Mouse (Mus musculus) kidney, adult 18-20 months (tissue): ENCODE measurements at regions not wholly inside any gene's neighbourhood (a gene's known extent, or its start where the extent isn't known, plus 50 kb on each side); places are given as distances from the start of the nearest gene placed in this dataset.
"Not testable (repeated sequence)": the region's sequence is repeated elsewhere in the genome, so short reads cannot be mapped to it uniquely, and the experiment has no call there.

Experiments used
- DNase-seq: peaks from one replicate; pipeline ENCODE4 v3.0.0; 2021

DNA sequence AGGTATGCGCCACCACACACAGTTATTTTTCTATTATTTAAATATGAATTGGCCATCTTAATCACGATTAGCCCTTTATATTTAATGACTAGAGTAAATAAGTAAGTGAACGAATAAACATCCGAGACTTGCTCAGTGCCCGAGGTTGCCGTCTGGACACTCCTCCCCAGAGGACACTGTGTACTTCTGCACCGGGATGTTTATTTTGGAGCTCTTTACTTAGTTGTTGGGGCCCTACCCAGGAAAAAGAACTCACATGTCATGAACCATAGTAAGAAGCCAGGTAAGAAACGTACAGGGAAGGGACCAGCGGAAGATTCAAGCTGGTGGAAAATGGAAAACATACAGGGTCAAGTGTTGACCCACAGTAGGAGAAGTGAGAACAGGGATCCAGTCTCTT lies 89.0 kb downstream of the Akr1d1 start:
- no peak for DNase-seq

DNA sequence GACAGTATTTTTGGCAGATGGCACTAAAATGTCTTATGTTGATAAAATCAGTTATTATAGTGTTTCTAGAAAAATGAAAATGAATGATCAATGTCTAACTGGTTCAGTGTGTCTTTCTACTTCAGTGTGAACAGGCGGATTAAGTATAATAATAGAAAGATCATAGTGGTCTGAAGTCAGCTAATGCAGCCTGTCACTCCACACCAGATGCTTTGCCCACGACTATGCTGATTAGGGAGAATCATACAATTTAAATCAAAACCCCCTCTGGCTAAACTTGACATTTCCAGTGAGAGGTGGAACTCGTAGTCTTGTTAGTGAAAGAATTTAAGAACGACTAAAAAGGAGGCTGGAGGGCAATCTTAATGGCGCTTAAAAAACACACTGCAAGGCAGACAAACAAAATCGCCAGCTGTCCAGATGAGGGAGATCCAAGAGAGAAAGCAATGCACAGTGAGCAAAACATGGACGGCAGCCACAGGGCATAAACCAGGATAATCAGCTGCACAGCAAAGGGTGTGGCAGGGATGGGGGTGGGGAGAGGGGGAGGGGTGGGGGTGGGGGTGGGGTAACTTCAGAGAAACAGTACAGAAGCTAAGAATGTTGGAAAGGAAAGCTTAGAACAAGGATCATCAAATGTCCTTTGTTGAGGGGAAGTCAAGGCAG lies 91.5 kb downstream of the Akr1d1 start:
- no peak for DNase-seq

DNA sequence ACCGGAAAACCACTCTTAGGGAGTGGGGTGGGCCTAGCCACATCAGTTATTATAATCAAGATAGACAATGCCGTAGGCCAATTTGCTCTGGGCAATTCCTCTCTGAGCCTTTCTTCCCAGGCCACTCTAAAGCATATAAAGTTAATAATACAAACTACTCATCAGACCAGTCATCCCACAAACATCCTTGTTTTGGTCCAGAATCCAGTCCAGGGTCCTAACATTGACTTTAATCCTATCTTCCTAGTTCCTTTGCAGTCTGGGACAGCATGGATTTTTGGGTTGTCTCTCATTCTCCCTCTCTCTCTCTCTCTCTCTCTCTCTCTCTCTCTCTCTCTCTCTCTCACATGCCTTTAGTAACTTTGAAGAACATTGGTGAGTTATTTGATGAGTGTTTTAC lies 92.3 kb downstream of the Akr1d1 start:
- DNase-seq: no peak

DNA sequence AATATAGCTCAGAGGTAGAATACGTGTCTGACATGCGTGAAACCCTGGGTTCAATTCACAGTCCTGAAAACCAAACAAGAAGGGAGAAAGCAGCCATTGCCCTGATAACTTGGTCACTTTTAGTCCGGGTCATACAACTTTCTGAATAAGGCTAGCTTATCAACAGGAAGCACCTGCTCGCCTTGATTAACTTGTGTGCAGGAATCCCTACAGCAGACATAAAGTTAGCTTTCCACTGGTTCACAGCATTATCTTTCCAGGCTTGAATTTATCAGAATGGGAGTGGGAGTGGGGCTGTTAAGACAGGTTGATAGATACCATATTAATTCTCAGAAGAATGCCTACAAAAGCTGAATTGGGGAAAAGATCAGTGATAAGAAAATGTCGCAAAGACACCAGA lies 97.2 kb downstream of the Akr1d1 start:
- no peak for DNase-seq

DNA sequence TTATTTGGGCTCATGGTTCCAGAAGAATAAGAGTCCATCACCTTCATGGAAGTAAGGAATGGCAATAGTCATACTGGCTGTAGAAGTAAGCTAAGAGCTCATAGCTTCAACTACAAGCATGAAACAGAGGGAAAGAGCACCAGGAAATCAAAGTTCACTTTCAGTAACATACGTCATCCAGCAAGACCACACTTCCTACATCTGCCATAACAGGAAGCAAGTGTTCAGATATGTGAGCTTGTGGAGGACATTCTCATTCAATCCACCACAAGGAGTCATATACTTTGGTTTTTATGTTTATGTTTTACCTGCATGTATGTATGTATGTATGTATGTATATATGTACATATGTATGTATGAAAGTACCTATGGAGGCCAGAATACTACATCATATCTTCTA lies 104.0 kb downstream of the Akr1d1 start:
- DNase-seq: no peak

DNA sequence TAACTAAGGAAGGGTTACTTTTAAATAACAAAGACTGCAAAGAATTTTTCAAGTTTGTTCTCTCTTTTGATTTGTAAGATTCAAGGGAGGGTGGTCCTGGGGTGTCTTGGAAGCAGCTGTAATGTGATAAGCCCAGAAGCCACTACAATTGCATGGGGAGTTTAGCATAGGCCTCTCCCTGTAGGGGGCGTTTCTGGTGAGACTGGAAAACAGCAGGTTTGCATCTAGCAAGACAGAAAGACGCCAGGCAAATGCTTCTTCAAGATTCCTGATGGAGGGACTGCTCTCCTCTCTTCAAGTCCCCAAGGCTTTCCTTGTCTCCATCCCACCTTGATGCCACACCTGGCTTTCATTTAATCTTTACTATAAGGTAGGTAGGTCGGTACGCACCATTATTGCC lies 112.1 kb downstream of the Akr1d1 start:
- no peak for DNase-seq

DNA sequence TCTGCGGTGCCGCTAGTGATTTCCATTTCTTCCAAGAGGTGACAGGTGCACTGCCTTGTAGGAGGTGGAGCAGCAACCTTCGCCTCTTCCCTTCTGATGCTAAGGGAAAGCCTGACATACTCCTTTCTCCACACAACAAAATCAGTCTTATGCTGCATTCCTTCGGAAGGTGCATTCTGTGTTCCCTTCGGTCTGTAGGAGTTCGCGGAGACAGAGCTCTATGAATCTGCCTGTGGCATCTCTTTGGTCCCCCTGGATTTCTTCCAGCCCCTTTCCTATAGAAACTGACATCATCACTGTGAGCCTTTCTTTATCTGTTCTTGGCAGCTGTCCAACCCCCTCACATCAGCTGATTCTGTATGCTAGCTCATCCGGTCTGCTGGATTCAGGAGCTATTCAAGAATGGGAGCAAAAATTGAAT lies 112.7 kb downstream of the Akr1d1 start:
- DNase-seq: no peak

DNA sequence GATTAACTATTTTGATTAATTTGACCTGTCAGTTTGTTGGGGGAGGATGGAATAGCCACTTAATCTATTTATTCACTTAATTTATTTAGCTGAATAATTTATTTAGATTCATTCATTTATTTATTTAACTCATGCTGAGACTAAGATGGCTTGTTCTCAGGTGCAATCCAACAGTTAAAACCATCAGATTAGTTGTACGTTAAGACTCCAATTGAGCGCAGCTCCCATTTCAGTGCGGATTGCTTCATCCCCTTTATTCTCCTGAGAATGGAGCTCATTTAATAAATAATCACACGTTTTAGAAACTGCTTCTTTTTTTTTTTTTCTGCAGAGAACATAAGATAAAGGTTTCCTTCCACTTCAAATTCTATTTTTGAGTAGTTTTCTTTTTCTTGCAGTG lies 113.2 kb downstream of the Akr1d1 start:
- no peak for DNase-seq

DNA sequence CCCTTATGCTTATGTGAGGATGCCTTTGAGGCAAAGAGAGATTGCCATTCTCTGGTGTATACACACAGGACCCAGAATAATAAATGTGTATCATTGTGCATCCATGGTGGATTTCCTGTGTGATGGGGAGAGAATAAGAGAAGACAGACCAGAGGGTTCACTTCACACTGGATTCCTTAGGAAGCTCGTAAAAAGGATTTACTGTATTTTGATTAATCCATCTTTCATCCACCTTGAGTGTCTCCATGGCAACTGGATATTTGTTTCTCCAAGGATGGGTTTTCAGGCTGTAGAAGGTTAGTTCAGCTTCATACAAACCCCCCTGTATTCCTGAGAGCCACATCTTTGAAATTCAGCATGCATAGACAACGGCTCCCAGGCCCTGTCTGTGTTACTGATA lies 113.7 kb downstream of the Akr1d1 start:
- DNase-seq: no peak

DNA sequence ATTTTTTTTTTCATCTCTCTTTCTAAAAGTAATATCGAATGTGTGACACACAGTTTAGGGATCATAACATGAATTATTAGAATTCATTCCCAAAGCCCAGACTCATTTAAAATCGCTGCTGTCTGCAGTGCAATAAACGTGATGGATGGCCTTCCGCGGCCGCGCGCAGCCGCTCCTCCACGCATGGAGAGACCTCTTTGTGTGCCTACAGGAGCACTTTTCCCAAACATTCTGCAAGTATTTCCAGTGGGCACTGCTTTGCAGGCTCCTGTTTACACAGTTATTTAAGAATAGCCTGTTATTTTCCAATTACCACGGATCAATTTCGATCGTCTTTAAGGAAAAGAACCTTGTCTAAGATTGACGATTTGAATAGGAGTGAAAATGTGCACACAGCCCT lies 115.6 kb downstream of the Akr1d1 start:
- DNase-seq: no peak

DNA sequence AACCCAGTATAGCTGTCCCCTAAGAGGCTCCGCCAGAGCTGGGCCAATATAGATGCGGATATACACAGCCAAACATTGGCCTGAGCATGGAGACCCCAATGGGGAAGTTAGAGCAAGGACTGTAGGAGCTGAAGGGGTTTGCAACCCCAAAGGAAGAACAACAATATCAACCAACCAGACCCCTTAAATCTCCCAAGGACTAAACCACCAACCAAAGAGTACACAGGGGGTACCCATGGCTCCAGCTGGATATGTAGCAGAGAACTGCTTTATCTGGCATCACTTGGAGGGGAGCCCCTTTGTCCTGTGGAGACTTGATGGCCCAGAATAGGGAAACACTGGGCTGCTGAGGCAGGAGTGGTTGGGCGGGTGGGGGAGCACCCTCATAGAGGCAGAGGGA lies 127.3 kb downstream of the Akr1d1 start:
- not testable (repeated sequence) for DNase-seq

DNA sequence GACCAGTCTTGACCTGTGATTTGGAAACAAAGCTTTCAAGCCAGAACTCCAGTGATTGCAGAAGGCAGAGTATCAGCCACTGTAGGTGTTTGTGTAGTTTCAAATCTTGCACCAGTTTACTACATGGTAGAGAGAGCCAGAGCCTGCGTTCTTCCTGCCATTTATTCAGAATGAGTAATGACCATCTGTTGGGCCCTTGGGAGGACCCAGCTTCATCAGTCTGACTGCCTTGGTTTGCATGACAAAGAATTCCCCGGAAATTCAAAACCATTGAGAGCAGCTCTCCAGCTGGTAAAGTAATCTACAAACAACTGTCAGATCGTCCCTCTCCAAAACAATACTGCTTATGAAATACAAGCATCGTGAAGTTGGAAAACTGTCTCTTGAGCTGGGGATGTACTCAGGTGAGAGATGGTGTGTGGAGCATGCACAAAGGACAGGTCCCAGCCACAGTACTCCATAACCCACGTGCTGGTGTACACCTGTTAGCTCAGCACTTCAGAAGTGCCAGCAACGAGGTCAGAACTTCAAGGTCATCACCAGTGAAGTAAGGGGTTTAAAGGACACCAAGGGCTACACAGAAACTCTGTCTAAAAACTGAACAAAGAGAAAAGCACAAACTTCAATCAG lies 128.2 kb downstream of the Akr1d1 start:
- DNase-seq: no peak

DNA sequence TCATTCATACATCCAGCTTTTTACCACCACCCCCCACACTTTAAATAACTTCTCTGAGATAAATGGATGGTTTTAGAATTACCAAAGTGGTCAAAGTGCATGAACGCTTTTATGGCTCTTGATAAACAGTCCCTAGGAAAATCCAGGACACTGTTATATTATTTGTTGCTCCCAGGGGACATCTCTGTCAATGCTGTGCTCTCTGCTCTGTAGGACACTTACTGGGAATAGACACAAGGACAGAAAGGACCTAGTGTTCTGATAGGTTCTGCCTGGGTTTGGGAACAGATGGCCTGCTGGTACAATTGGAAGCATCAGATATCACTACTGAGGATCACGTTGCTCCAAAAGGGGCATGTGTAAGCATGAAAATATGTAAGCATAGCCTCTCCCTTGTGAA lies 132.8 kb downstream of the Akr1d1 start:
- no peak for DNase-seq

DNA sequence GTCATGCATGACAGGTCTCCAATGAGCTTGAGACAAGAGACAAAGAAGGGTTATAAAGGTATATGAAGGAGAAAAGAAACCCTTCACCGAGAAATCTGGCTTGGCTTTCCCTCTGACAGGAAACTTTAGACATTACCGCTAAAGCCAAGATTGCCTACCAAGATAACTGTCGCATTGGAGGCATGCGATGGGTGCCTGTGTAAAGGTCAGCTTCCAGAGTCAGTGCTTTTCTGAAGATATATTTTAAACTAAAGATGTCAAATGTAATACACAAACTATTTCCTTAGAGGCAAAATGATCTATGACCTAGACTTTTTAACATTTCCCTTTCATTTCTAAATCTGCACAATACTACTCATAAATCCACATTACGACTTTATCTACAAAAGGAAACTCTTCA lies 135.6 kb downstream of the Akr1d1 start:
- DNase-seq: no peak

DNA sequence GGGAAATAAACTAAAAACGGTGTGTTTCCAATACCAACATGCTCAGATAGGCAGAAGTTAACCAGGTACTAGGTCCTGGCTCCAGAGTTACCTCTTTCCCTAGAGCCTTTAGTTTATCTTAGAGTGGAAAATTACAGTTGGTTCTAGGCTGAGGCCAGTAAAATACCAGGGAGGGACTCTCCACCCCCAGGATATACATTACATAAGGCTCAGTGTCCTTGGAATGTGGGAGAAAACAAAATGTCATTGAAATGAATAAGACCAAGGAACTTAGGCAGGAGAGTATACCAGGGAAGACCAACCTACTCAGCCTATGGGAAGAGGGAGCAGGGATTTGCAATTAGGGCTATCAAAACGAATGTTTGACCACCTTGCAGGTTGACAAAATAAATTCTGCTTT lies 139.4 kb downstream of the Akr1d1 start:
- no peak for DNase-seq

DNA sequence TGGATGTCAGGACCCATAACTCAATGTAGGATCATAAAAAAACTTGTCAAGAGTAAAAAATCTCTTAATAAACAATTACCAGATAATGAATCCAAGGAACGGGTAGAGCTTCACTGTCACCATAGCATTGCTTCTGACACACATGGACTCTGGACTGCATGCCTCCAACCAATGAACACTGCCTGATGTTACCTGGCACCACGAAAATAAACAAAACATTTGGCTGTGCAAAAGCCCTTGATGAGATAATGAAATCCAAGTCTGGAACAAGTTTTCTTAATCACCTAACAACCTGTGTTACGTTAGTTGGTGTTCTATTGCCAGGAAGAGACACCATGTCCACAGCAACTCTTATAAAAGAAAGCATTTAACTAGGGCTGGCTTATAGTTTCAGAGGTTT lies 140.7 kb downstream of the Akr1d1 start:
- no peak for DNase-seq

DNA sequence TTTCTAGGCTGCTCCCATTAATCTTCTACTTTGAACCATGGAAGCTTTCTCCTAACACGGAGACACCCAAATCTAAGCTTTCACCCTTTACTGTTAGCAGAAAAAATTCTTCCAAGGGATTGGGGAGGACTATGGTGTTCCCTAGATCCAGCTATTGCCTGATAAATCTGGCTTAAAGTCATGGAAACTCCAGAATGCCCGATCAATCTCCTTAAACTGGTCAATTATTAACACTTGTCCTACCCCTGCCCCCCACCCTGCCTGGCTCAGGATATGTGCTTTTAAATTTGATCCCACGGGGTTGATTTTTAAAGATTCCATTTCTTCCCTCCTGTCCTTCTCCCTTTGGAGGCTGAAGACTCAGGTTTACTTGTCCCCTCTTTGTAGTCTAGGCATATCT lies 149.9 kb downstream of the Akr1d1 start:
- no peak for DNase-seq

DNA sequence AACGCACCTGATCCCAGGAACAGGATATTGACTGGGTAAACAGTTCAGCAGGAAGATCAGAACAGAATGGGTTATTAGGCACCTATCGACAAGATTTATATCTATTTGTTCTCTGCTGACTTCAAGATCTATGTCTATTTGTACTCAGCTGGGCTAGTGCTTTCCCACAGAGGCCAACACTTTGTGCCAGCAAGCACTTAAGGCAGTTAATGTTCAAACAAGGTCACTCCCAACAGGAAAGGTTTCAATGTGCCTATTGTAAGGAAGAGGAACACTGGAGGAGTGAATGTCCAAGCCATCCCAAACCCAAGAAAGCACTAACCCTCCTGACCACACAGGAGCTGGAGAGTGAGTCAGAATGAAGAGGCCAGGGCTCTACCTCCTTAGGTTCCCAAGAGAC lies 151.4 kb downstream of the Akr1d1 start:
- DNase-seq: not testable (repeated sequence)

DNA sequence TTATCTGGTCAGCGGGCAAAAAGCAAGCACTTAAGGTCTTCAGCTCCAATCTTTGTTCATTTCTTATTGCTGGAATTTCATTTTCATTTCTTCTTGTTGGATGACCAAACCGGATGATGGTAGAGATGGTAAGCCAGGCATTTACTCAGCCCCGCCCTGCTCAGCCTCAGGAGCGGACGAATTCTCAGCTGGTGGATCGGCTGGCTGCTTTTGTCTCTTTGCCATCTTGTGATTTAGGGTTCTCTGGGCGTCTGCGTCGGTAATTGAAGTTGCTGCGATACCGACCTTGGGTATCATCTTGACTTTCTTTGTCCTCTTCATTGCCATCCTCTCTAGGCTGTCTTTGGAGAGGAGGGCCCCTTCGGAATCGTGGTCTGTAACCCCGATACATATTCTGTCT lies 156.1 kb downstream of the Akr1d1 start:
- no peak for DNase-seq

DNA sequence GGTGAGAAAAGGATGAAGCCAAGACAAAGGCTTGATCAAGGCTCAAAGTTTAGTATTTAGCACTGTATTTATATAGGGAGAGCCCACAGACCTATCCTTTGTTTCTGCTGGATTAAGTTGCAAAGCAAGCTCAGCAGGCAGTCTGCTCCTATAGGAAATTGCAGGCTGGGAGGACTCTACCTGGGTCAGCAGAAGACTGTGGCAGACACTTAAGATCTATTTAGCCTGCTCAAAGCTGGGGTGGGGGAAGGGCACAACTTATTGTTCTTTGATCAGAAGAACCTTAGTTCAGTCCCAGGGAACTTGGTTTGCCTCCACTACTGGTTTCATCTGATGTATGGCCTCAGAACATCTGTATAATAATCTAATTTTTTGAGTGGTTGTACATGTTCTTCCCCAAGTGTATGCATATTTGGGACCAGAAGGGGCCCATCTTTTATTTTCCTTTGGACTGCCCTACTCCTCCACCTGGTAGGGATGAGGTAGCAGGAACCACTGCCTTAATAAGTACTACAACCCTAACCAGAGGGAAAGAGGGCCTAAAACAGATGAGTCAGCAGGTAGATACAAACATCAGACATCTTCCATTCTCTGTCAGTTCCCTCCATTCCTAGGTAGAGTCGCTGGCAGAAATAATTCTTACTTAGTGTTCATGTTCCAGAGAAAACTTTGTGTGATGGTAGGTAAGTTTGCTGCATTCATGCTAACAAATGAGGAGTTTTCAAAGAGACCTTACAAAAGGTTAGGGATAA lies 159.1 kb downstream of the Akr1d1 start:
- no peak for DNase-seq

DNA sequence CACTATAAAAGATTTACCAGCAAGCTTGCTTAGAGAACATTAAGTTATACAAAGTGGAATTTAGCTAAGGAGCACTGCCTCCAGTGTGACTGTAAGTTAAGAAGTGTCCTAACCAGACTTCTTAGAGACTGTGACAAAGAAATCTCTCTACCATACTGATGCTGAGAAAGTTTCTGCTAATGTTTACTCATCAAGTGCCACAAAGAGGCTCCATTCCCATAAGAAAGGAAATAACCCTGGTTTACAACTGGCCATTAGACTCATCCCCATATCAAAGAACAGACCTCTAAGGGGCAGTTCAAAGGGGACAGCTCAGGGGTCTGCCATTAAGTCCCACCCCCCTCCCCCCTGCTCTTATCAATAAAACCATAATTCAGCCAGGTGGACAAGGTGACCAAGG lies 159.7 kb downstream of the Akr1d1 start:
- no peak for DNase-seq

DNA sequence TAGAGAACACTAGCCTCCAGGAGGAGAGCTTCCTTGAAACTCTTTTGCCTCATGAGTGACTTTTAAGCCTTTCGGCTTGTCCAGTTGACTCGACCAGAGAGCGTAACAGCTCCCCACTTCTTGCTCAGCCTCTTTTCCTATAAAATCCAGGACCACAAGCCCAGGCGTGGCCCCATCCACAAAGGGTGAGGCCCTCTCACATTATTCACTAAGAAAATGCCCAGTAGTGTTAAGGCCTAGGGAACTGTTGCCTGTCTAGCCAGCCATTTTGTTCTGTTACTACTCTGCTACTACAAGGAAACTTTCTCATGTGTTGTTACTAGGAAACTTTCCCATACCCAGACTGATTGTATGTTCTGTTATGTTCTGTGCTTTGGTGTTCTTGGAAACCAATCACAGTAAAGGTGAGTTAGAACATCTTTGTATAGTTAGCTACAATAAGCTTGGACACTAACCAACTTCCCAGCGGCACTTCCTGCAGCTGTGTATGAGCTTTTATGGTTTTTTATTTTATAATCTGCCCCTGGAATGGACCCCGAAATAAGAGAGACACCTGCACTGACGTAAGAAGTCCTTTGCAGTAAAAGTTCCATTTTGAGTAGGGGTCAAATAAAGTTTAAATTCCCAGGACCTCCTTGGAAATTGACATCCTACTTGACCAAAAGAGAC lies 162.1 kb downstream of the Akr1d1 start:
- no peak for DNase-seq

DNA sequence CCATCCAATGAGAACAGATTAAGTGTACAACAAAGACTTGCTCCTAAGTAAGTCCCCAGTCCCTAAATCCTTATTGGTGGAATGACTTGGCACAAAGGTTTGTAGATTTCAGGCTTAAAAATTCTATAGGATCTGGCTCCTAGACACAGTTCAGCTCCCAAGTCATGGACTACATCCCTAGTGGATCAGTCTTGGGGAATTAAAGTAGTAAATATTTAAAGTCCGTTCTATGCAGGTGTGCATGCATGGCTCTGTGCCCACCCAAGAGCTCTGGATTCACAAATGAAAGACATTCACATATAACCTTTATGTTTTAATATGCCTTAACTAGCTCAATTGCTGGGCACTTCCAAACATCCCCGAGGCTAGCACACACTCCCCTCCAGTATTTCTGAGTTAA lies 162.8 kb downstream of the Akr1d1 start:
- DNase-seq: no peak

DNA sequence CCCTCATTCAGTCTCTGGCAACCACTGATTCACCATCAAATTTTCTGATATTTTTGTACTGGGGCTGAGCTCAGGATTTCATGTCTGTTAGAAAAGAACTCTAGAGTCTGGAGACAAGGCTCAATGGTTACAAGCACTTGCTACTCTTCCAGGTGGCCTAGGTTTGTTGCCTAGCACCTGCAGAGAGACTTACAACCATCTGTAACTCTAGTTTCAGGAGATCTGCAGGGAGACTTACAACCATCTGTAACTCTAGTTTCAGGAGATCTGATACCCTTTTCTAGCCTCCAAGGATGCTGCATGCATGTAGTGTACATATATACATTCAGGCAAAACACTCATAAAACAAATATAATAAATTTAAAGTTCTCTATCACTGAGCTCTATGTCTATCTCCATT lies 166.1 kb downstream of the Akr1d1 start:
- DNase-seq: no peak
